Mouse (Mus musculus): ENCODE measurements around the gene H2-M10.3. TPM values are rescaled to one million over a fixed set of nuclear protein-coding genes. Genes with fewer than 3 reads are reported as not detected.

Gene H2-M10.3
- polyA plus RNA-seq (2014; fragmentation: Illumina TruSeq; extraction: RNeasy Lipid Tissue Mini Kit (QIAGEN cat#74804); ENCODE audit: low read depth, low replicate concordance) = not detected

DNA sequence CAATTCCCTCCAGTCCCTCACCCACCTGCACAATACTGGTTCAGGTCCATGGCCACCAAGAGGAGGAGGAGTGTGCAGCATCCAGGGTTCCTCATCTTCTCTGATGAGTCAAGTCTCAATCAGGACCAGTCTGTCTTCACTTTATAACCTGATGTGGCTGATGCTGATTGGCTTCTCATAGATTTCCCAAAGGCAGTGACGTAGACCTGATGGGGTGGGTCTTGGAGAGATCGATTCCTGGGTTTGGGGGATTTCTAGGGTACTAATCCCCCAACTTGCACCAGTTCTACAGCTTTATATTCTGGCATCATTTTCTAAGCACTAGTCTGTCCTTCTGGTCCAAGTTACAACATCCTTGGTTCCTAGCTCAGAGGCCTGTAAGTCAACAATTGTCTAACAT lies at the start of gene H2-M10.3:
Gene H2-M10.3 (minus strand): TSS at position 101 of the 400 bp plus-strand sequence.

DNA sequence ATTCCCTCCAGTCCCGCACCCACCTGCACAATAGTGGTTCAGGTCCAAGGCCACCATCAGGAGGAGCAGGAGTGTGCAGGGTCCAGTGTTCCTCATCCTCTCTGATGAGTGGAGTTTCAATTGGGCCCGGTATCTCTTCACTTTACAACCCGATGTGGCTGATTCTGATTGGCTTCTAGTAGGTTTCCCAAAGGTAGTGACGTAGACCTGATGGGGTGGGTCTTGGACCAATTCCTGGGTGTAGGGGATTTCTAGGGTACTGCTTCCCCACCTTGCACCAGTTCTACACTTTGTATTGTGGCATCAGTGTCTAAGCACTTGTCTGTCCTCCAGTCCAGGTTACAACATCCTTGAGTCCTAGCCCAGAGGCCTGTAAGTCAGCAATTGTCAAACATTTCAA lies 42.2 kb downstream of the H2-M10.3 start, which contains the start of gene H2-M10.1:
Gene H2-M10.1 (minus strand): TSS at position 101 of the 400 bp plus-strand sequence.

Other genes with a start within 250 kb of the H2-M10.3 start
- not detected for gene Gm19684, start 246.7 kb downstream of the H2-M10.3 start, polyA plus RNA-seq (2014; fragmentation: Illumina TruSeq; extraction: RNeasy Lipid Tissue Mini Kit (QIAGEN cat#74804); ENCODE audit: low read depth, low replicate concordance)
- not detected for gene Gm7030, start 239.0 kb downstream of the H2-M10.3 start, polyA plus RNA-seq (2014; fragmentation: Illumina TruSeq; extraction: RNeasy Lipid Tissue Mini Kit (QIAGEN cat#74804); ENCODE audit: low read depth, low replicate concordance)
- gene Gm8909, start 199.9 kb downstream of the H2-M10.3 start, polyA plus RNA-seq (2014; fragmentation: Illumina TruSeq; extraction: RNeasy Lipid Tissue Mini Kit (QIAGEN cat#74804); ENCODE audit: low read depth, low replicate concordance) = 0.38 TPM
- gene H2-T3, start 178.1 kb downstream of the H2-M10.3 start, polyA plus RNA-seq (2014; fragmentation: Illumina TruSeq; extraction: RNeasy Lipid Tissue Mini Kit (QIAGEN cat#74804); ENCODE audit: low read depth, low replicate concordance) = not detected
- gene Rpp21, start 110.3 kb downstream of the H2-M10.3 start, polyA plus RNA-seq (2014; fragmentation: Illumina TruSeq; extraction: RNeasy Lipid Tissue Mini Kit (QIAGEN cat#74804); ENCODE audit: low read depth, low replicate concordance) = 39.0 TPM
- gene Trim39, start 96.2 kb downstream of the H2-M10.3 start, polyA plus RNA-seq (2014; fragmentation: Illumina TruSeq; extraction: RNeasy Lipid Tissue Mini Kit (QIAGEN cat#74804); ENCODE audit: low read depth, low replicate concordance) = 29.8 TPM
- not detected for gene H2-M10.2, start 81.9 kb downstream of the H2-M10.3 start, polyA plus RNA-seq (2014; fragmentation: Illumina TruSeq; extraction: RNeasy Lipid Tissue Mini Kit (QIAGEN cat#74804); ENCODE audit: low read depth, low replicate concordance)
- gene H2-M10.1, start 42.3 kb downstream of the H2-M10.3 start, polyA plus RNA-seq (2014; fragmentation: Illumina TruSeq; extraction: RNeasy Lipid Tissue Mini Kit (QIAGEN cat#74804); ENCODE audit: low read depth, low replicate concordance) = not detected
- not detected for gene H2-M10.4, start 93.9 kb upstream of the H2-M10.3 start, polyA plus RNA-seq (2014; fragmentation: Illumina TruSeq; extraction: RNeasy Lipid Tissue Mini Kit (QIAGEN cat#74804); ENCODE audit: low read depth, low replicate concordance)
- gene H2-M11, start 178.7 kb upstream of the H2-M10.3 start, polyA plus RNA-seq (2014; fragmentation: Illumina TruSeq; extraction: RNeasy Lipid Tissue Mini Kit (QIAGEN cat#74804); ENCODE audit: low read depth, low replicate concordance) = not detected